Mouse (Mus musculus) stomach, embryonic 15.5 days (tissue): ENCODE measurements around the gene 4933424G06Rik. TPM values are rescaled to one million over a fixed set of nuclear protein-coding genes. Genes with fewer than 3 reads are reported as not detected.

Source experiments
- ATAC-seq: fragments of 200-750 bp; cut with Nextera tagmentation; 2 replicates; pipeline ENCODE4 v1.8.0; 2017; ENCODE audit warnings: low read depth, moderate number of reproducible peaks, moderate TSS enrichment; ENCODE audit not compliant: insufficient read depth, low FRiP score
- H3K27ac ChIP-seq: fragments of 300-500 bp; sonication (generic); 2 replicates; pipeline ENCODE4 v1.5.1; 2015; ENCODE audit warnings: mild to moderate bottlenecking, inconsistent platforms
- H3K27me3 ChIP-seq: fragments of 300-500 bp; sonication (generic); replicated peaks from 2 replicates; pipeline ENCODE4 v1.6.1; 2015; ENCODE audit warnings: inconsistent platforms
- H3K36me3 ChIP-seq: fragments of 300-500 bp; sonication (generic); 2 replicates; pipeline ENCODE4 v1.6.1; 2015; ENCODE audit warnings: inconsistent platforms
- H3K4me1 ChIP-seq: fragments of 300-500 bp; sonication (generic); 2 replicates; pipeline ENCODE4 v1.6.1; 2015; ENCODE audit warnings: inconsistent platforms
- H3K4me2 ChIP-seq: fragments of 300-500 bp; sonication (generic); 2 replicates; pipeline ENCODE4 v1.6.1; 2015; ENCODE audit warnings: mild to moderate bottlenecking, inconsistent platforms
- H3K4me3 ChIP-seq: fragments of 300-500 bp; sonication (generic); replicated peaks from 2 replicates; pipeline ENCODE4 v1.5.1; 2015; ENCODE audit warnings: inconsistent platforms
- H3K9ac ChIP-seq: fragments of 300-500 bp; sonication (generic); 2 replicates; pipeline ENCODE4 v1.6.1; 2015; ENCODE audit warnings: inconsistent platforms
- H3K9me3 ChIP-seq: fragments of 300-500 bp; sonication (generic); 2 replicates; pipeline ENCODE4 v1.6.1; 2016; ENCODE audit warnings: inconsistent platforms
- WGBS: fragments of 180-500 bp; shearing (Covaris S2); methylation state at CpG from one replicate; pipeline ENCODE4 v1.1.7; 2015; 5-methylcytosine and 5-hydroxymethylcytosine counted together
- polyA plus RNA-seq: library from polyadenylated mRNA; unstranded; fragments of >200 nt; fragmentation: Nextera tagmentation; extraction: Ambion mirVana; gene quantifications from 2 replicates; pipeline ENCODE4 v1.2.1, GENCODE M21; 2015

Gene 4933424G06Rik
- polyA plus RNA-seq, 1 experiment from 2014 or later, result 0.19 TPM

DNA sequence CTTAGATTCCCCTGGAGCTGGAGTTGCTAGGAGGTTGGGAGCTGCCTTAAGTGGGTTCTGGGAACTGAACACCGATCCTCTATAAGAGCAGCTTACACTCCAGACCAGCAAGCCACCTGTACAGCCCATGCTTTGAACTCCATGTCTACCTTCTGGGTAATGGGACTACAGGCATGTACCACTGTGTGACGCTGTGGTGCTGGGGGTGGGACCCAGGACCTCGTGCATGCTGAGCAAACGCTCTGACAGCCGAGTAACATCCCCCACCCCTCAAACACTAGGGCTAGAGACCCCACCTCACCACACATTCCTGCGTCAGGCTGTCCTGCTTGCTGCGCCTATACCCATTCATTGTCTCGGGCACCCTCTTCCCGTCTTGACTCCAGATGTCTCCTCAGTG is 48.6 kb downstream of the 4933424G06Rik start:
- no peak overlapping the region for H3K4me3 ChIP-seq
- H3K36me3 ChIP-seq, result no peaks in the 10 kb centered on the region
- 81% methylated on average over 9 of the region's 9 CpGs for WGBS
- H3K4me2 ChIP-seq, result no peak overlapping the region
- no peaks in the 10 kb centered on the region for H3K27me3 ChIP-seq
- no peak overlapping the region for H3K27ac ChIP-seq
- ATAC-seq, result no peak
- H3K4me1 ChIP-seq, result no peaks in the 10 kb centered on the region
- H3K9ac ChIP-seq, result no peak overlapping the region
- H3K9me3 ChIP-seq, result no peaks in the 10 kb centered on the region

DNA sequence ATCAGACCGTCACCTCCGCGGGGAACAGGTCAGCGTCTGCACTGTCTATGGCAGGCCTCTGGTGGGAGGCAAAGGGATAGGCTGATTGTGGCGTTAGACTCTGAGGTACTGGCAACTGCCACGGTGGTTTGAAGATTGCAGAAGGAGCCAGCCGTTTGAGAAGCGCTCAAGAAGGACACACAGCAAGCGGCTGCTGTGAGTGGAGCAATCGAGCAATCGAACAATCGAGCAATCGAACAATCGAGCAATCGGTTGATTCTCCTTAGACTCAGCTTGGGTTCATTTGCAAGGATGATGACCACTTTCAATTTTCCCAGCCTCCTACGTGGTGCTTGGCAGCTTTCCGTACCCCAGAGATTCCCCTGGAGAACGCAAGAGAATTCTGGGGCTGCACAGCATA is 49.1 kb downstream of the 4933424G06Rik start:
- Histone ChIP-seq H3K4me3 (no peak overlapping the region), H3K9ac (no peak overlapping the region), H3K27me3 (no peaks in the 10 kb centered on the region), H3K9me3 (no peaks in the 10 kb centered on the region), H3K4me2 (no peak overlapping the region), H3K36me3 (no peaks in the 10 kb centered on the region), H3K27ac (no peak overlapping the region), H3K4me1 (no peaks in the 10 kb centered on the region)
- WGBS, result 84% methylated on average over 18 of the region's 18 CpGs
- ATAC-seq, result no peak

GRCm38 (mm10) chr1:36760401-36760800 is 50.5 kb downstream of the 4933424G06Rik start:
- Histone ChIP-seq H3K4me1 (no peaks in the 10 kb centered on the region), H3K4me2 (no peak overlapping the region), H3K4me3 (no peak overlapping the region), H3K36me3 (no peaks in the 10 kb centered on the region), H3K9me3 (no peaks in the 10 kb centered on the region), H3K9ac (no peak overlapping the region), H3K27ac (no peak overlapping the region), H3K27me3 (no peaks in the 10 kb centered on the region)
- ATAC-seq, result no peak
- WGBS, result 78% methylated on average over 9 of the region's 9 CpGs

DNA sequence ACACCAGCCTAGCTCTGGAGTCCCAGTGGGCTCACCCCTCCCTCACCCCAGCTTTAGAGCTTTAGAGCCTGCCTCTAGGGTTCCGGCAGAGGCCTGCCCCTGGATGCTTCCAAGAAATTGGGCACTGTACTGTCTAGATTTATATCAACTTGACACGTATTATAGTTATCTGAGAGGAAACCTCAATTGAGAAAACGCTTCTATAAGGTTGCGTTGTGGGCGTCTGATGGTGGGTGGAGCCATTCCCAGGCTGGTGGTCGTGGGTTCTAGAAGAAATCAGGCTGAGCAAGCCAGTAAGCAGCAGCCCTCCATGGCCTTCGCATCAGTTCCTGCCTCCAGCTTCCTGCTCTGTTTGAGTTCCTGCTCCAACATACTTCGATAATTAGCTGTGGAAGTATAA is 51.1 kb downstream of the 4933424G06Rik start:
- no peak overlapping the region for H3K27ac ChIP-seq
- no peak overlapping the region for H3K9ac ChIP-seq
- H3K36me3 ChIP-seq, result no peaks in the 10 kb centered on the region
- no peaks in the 10 kb centered on the region for H3K4me1 ChIP-seq
- no peaks in the 10 kb centered on the region for H3K9me3 ChIP-seq
- H3K27me3 ChIP-seq, result no peaks in the 10 kb centered on the region
- WGBS, result 81% methylated on average over 8 of the region's 8 CpGs
- H3K4me2 ChIP-seq, result no peak overlapping the region
- ATAC-seq, result no peak
- H3K4me3 ChIP-seq, result no peak overlapping the region

DNA sequence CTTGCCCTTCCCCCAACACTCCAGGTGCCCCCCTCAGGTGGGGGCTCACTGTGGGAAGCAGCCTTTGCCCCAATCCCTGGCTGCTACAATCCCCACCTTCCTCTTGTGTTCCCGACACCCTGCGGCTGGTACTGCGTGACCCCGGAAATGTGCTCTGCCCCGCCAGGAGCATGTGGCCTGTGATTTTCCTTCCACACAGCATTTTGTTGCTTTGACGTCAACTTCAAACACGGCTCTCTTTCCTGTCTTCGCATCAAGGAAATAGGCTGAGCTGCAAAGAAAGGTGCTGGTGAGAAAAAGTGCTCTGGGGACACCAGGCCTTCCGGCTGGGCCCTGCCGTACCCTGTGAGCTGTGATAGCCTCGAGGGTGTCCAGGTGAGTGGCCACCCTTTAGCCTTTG is 51.6 kb downstream of the 4933424G06Rik start, which contains the start of gene Zap70:
Gene Zap70 (plus strand): TSS at position 231 of the 400 bp plus-strand sequence.
- Histone ChIP-seq H3K36me3 (no peaks in the 10 kb centered on the region), H3K9me3 (no peaks in the 10 kb centered on the region), H3K4me2 (no peak within 1 kb of the TSS), H3K27ac (no peak within 1 kb of the TSS), H3K4me1 (0 out of 2 replicates have a peak, but pooled peaks cover 1% of the 10 kb centered on the region), H3K27me3 (no peaks in the 10 kb centered on the region), H3K9ac (no peak within 1 kb of the TSS), H3K4me3 (no peak within 1 kb of the TSS)
- ATAC-seq, result no peak
- WGBS, result 82% methylated on average over 11 of the region's 11 CpGs

DNA sequence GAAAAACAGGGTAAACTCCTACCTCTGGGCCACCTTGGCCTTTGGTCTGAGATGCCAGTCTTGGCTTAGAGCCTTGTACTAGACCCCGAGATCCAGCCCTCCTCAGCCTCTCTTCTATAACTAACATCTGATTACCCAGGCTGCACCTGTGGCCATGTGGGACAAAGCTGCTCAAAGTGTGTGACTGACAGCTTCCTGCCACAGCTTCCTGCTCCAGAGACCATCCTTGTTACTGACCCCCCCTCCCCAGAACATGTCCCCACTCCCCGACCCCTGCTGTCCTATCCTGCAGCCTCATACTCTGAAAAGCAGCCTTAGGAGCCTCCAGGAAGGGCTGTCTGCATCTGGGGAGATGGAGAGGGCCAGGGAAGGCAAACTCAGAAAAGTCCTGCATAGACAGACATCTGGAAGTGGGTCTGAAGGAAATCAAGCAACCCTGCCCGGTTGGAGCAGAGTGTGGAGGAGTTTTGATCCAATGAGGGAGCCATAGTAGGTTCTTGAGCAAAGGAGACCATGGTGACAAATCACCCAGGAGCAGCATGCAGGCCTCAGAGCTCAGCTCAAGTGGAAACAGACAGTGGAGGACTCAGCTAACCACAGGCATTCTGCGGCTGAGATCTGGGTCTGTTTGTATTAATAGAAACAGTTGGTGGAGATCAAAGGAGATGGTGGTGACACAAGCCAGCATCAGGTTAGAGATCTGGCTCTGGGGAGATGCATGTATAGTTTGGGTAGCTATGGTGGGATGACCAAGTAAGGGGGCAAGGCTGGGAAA is 56.7 kb downstream of the 4933424G06Rik start:
- no peak for ATAC-seq
- H3K27me3 ChIP-seq, result 0 out of 2 replicates have a peak, but pooled peaks cover 9% of the 10 kb centered on the region
- no peaks in the 10 kb centered on the region for H3K36me3 ChIP-seq
- H3K4me1 ChIP-seq, result 0 out of 2 replicates have a peak, but pooled peaks cover 5% of the 10 kb centered on the region
- H3K4me3 ChIP-seq, result no peak overlapping the region
- WGBS, result 50% methylated on average over 4 of the region's 4 CpGs
- H3K9me3 ChIP-seq, result no peaks in the 10 kb centered on the region
- H3K27ac ChIP-seq, result no peak overlapping the region
- no peak overlapping the region for H3K9ac ChIP-seq
- H3K4me2 ChIP-seq, result no peak overlapping the region

DNA sequence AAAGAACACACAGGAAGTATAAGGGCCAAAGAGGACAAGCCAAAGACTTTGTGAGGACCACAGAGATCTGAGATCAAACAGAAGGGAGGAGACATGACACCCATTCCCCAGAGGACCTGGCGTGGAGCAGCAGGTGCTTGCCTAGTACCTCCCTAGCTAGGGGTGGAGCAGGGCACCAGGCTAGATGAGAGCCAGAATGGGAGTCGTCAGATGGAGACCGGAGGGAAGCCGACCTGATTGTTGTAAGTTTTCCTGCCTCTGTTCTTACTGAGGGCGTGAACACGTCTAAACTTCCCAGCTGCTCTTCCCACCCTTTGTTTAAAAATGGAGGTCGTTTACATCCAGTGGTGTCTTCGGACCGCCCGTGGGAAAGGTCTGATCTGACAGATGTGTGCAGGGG is 57.4 kb downstream of the 4933424G06Rik start:
- no peak for ATAC-seq
- no peaks in the 10 kb centered on the region for H3K9me3 ChIP-seq
- H3K27me3 ChIP-seq, result 0 out of 2 replicates have a peak, but pooled peaks cover 9% of the 10 kb centered on the region
- no peak overlapping the region for H3K9ac ChIP-seq
- no peak overlapping the region for H3K27ac ChIP-seq
- H3K4me1 ChIP-seq, result 0 out of 2 replicates have a peak, but pooled peaks cover 5% of the 10 kb centered on the region
- no peaks in the 10 kb centered on the region for H3K36me3 ChIP-seq
- no peak overlapping the region for H3K4me2 ChIP-seq
- no peak overlapping the region for H3K4me3 ChIP-seq
- 18% methylated on average over 10 of the region's 10 CpGs for WGBS

DNA sequence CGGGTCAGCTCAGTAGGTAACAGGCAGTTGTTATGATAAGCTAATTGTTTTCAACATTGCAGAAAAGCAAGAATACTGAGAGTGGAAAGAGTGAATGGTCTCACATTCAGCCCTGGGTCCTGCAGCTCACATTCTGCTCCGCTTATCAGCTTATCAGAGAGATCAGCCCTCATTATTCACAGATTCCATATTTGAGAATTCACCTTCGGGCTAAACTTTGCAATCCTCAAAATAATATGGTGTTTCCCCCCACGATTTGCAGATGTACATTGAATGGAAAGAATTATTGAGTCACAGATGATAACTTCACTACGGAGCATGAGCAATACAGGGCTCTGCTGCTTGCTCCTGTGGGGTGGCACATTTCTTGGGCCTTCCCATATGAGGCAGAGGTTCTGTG is 58.8 kb downstream of the 4933424G06Rik start:
- ATAC-seq, result no peak
- 78% methylated on average over 5 of the region's 5 CpGs for WGBS
- H3K9me3 ChIP-seq, result no peaks in the 10 kb centered on the region

DNA sequence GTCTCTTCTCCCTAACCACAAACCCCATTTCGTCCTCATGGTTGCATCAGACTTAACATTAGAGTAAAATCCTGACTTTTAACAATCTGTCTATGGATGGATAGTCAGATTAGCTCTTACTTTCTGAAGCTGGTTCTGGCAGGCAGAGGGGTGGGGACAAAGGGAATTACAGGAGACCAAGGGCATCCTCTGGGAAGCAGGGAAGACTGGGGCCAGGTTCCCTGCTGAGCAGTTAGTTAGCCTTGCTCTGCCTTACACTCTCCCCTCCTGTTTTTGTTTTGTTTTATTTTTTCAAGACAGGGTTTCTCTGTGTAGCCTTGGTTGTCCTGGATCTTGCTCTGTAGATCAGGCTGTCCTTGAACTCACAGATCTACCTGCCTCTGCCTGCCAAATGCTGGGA is 60.0 kb downstream of the 4933424G06Rik start:
- 77% methylated on average over 1 of the region's 1 CpGs for WGBS
- ATAC-seq, result no peak
- Histone ChIP-seq H3K9me3 (no peaks in the 10 kb centered on the region), H3K4me3 (no peak overlapping the region), H3K36me3 (no peaks in the 10 kb centered on the region), H3K9ac (no peak overlapping the region), H3K4me1 (0 out of 2 replicates have a peak, but pooled peaks cover 5% of the 10 kb centered on the region), H3K4me2 (no peak overlapping the region), H3K27me3 (0 out of 2 replicates have a peak, but pooled peaks cover 9% of the 10 kb centered on the region), H3K27ac (no peak overlapping the region)

More for the DNA sequence above, 58.8 kb downstream of the 4933424G06Rik start:
- Histone ChIP-seq H3K27ac (no peak overlapping the region), H3K4me1 (0 out of 2 replicates have a peak, but pooled peaks cover 5% of the 10 kb centered on the region), H3K9ac (no peak overlapping the region), H3K36me3 (no peaks in the 10 kb centered on the region), H3K27me3 (0 out of 2 replicates have a peak, but pooled peaks cover 9% of the 10 kb centered on the region), H3K4me2 (no peak overlapping the region), H3K4me3 (no peak overlapping the region)

DNA sequence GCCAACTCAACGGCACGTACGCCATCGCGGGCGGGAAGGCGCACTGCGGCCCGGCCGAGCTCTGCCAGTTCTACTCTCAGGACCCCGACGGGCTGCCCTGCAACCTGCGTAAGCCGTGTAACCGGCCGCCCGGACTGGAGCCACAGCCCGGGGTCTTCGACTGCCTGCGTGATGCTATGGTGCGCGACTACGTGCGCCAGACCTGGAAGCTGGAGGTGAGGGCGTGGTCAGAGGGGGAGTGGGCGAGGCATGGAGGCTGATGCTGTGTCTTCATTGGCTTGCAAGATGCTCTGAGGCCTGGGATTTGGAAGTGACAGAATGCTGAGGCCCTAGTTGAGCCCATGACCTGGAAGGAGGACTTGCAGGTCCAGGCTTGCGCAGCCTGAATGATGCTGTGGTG is 61.0 kb downstream of the 4933424G06Rik start:
- 0 out of 2 replicates have a peak, but pooled peaks cover 5% of the 10 kb centered on the region for H3K4me1 ChIP-seq
- no peak overlapping the region for H3K27ac ChIP-seq
- no peak overlapping the region for H3K9ac ChIP-seq
- WGBS, result 20% methylated on average over 27 of the region's 27 CpGs
- H3K4me3 ChIP-seq, result peak overlapping the region; percentile 30
- no peaks in the 10 kb centered on the region for H3K36me3 ChIP-seq
- 0 out of 2 replicates have a peak, but pooled peaks cover 9% of the 10 kb centered on the region for H3K27me3 ChIP-seq
- no peaks in the 10 kb centered on the region for H3K9me3 ChIP-seq
- H3K4me2 ChIP-seq, result peak overlapping the region; percentile 53
- no peak; the same call in 1 of the 2 replicates for ATAC-seq

DNA sequence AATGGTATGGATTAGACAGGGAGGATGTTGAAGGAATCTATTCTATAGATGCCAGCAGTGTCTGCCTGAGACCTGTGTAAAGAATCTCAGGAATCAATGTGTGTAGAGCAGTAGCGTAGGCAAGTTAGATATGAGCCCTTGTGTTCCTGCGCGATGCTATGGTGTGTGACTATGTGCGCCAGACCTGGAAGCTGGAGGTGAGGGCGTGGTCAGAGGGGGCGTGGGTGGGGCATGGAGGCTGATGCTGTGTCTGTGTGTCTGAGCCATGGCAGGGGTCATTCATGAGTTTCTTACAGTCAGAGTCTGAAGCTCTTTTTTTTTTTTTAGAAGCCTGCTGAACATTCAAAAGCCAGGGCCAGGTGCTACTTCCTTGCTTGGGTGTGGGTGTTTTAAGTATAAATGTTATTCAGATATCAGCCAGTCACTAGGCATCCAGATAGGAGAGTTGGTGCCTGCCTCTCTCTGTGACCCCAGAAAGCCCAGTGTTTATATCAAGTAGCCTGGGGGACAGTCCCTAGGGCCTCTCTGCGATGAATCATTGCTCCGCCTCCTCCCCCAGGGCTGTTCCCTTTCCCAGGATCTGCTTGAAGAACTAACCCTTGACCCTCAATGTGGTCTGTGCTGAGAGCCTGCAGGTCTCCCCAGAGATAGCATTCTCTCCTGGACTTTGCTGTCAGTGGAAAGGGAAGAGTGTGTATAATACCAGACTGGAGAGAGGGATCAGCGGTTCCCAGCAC is 62.4 kb downstream of the 4933424G06Rik start:
- ATAC-seq, result peak; percentile 59; the same call in 1 of the 2 replicates
- H3K27me3 ChIP-seq, result 0 out of 2 replicates have a peak, but pooled peaks cover 9% of the 10 kb centered on the region
- 0 out of 2 replicates have a peak, but pooled peaks cover 3% of the 10 kb centered on the region for H3K4me1 ChIP-seq
- 78% methylated on average over 9 of the region's 9 CpGs for WGBS
- no peak overlapping the region for H3K27ac ChIP-seq
- no peaks in the 10 kb centered on the region for H3K36me3 ChIP-seq
- H3K9me3 ChIP-seq, result no peaks in the 10 kb centered on the region
- no peak overlapping the region for H3K9ac ChIP-seq
- no peak overlapping the region for H3K4me2 ChIP-seq
- H3K4me3 ChIP-seq, result no peak overlapping the region

DNA sequence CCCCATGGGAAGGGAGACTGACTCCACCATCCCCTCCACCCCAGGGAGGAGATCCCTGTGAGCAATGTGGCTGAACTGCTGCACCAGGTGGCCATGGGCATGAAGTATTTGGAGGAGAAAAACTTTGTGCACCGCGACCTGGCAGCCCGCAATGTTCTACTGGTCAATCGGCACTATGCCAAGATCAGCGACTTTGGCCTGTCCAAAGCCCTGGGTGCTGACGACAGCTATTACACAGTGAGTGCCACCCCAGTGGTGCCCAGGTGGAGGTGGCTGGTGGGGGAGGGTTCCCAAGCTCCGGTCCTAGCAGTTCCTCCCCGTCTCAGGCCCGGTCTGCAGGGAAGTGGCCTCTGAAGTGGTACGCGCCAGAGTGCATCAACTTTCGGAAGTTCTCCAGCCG is 70.8 kb downstream of the 4933424G06Rik start:
- Histone ChIP-seq H3K9me3 (no peaks in the 10 kb centered on the region), H3K4me1 (no peaks in the 10 kb centered on the region), H3K9ac (no peak overlapping the region), H3K4me3 (no peak overlapping the region), H3K27me3 (no peaks in the 10 kb centered on the region), H3K36me3 (no peaks in the 10 kb centered on the region), H3K4me2 (no peak overlapping the region), H3K27ac (no peak overlapping the region)
- no peak for ATAC-seq
- WGBS, result 86% methylated on average over 13 of the region's 13 CpGs
